Mouse (Mus musculus): ENCODE measurements around the gene Rc3h1.
A peak's percentile ranks its signal among the peaks of the same experiment; 100 is the strongest.
"Not testable (repeated sequence)": the region's sequence is repeated elsewhere in the genome, so short reads cannot be mapped to it uniquely, and the experiment has no call there.

Gene Rc3h1

DNA sequence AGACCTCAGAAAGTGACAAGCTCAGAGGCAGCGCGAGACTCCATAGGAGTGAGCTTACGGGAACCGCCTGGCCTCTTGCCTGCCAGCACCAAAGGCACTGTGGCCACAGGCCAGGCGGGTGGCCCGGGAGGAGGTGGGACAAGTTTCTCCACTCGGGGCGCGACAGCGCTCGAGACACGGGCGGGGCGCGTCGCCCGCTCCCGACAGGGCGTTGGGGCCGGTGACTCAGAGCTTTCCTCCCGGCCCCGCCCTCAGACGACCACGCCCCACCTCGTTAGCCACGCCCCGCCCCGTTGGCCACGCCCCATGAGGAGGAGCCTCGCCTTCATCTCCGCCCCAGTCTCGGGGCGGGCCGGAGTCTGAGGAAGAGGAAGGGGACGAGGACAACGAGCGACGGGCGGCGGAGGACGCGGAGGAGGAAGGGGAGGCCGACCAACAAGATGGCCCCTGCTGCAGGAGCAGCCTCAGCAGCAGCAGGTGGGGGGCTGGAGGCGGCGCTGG is at the start of gene Rc3h1:
Rc3h1 (plus strand) TSS at position 362 of the 501 bp plus-strand sequence.
- DNase-seq, result peak; percentile 96

GRCm38 (mm10) chr1:160858132-160858531 is 48.1 kb upstream of the Rc3h1 start:
- DNase-seq, result no peak

DNA sequence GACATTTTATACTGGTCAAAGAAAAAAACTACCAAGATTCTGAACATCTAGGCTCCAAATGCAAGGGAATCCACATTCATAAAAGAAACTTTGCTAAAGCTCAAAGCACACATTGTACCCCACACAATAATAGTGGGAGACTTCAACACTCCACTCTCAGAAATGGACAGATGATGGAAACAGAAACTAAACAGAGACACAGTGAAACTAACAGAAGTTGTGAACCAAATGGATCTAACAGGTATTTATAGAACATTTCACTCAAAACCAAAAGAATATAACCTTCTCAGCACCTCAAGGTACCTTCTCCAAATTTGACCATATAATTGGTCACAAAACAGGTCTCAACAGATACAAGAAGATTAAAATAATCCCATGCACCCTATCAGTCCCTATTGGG is 46.3 kb upstream of the Rc3h1 start:
- DNase-seq, result not testable (repeated sequence)

DNA sequence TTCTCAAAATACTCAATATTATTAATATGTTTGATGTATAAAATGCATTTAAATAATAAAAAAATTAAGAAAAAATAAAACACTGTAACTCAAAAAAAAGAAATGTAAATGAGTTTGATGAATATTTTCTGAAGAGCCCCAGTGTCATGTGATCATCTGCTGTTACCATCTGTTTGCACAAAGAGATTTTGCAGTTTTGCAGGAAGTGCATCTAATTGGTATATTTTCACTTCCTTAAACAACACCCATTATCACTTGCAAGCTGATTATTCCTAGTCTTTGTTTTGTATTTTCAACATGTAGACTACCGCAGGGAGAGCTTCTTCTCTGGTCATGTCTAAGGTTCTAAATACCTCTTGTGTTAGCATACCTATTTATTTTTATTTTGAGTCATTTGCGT is 45.1 kb upstream of the Rc3h1 start:
- DNase-seq, result no peak

DNA sequence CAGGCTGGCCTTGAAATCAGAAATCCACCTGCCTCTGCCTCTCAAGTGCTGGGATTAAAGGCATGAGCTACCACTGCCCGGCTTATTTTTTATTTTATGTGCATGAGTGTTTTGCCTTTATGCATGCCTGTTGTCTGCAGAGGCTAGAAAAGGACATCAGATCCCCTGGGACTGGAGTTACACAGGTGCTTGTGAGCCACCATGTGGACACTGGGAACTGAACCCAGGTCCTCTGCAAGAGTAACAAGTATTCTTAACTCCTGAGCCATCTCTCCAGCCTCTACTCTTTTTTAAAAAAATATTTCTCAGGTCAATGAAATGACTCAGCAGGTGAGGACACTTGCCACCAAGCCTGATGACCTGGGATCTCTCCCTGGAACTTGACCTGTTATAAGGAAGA is 44.6 kb upstream of the Rc3h1 start:
- no peak for DNase-seq

DNA sequence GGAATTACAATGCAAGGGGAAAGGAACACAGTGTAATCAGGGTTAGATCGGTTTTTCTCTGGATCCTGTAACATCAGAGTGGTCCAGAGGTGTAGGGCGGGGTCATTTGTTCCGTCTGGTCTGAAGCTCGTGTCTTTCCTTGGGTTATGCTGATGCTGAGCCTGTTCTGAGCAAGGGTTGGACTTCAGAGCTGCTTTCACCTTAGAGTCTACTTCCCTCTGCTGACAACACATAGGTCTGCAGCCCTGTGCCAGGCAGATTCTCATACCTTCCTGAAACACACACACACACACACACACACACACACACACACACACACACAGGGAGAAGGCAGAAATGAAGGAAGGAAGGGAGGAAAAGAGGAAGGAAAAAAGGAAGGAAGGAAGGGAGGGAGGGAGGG is 43.2 kb upstream of the Rc3h1 start:
- peak; percentile 73 for DNase-seq

- no peak for DNase-seq
These were observed 31.5 kb upstream of the Rc3h1 start for GRCm38 (mm10) chr1:160874757-160875156.

DNA sequence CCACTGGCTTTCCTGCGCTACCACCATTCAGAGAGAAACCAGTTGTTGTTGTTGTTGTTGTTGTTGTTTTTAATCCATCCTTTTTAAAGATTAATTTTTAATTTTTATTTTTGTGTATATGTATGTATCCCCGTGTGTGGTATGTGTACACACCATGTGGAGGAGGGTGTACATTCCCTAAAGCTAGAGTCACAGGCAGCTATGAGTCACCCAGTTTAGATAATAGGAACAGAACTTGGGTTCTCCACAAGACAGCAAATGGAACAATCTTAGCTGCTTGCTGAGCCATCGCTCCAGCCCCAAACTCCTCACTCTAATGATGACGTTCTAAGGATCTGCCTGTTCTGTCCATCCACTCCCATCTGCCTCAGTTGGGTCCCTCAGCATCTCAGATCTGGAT is 29.2 kb upstream of the Rc3h1 start:
- no peak for DNase-seq

DNA sequence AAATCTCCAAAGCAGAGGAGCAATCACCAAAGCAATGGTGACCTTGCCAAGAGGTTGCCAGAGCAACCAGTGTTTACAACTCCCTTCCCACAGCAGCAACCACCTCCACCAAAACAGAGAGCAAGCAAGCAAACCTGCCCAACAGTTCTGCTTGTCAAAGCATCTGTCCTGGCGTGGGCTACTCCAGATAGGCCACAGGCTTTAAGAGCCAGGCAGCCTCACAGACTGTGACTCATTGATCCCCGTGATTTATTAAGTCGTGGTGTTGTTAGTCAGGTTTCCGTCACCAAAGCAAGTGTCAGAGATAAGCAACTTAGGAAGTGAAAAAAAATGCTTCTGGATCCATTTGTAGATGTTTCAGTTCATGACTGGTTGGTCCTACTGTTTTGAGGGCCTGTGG is 27.7 kb upstream of the Rc3h1 start:
- DNase-seq, result no peak

DNA sequence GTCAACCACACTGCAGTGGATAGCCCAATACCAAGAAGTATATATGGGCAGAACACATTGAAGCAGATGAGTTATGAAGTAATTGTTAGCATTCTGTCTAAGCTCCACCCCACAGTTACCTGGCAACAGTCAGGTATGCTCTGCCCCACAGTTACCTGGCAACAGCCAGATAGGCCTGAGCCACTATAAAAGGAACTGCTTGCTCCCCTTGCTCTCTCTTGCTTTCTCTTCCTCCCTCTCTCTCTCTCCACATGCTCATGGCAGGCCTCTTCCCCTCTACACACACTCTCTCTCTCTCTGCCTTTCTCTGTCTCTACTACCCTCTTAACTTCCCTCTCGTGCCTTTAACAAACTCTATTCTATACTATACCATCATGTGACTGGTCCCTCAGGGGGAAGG is 24.8 kb upstream of the Rc3h1 start:
- DNase-seq, result not testable (repeated sequence)

DNA sequence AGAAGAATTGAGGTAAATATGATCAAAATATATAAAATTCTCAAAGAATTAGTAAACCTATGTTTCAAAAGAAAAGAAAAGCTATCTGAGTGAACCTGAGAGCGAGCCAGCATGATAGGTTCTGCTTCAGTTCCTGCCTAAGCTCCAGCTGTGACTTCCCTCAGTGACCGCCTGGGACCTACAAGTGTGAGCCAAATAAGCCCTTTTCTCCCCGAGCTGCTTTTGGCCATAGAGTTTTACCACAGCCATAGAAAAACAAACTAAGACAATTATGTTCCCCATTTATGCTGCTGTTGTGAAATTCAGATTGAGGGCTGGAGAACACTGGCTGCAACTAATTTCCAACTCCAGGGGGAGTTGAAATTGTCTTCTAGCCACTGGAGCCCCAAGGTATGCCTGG is 24.2 kb upstream of the Rc3h1 start:
- no peak for DNase-seq

GRCm38 (mm10) chr1:160884273-160884672 is 21.9 kb upstream of the Rc3h1 start:
- no peak for DNase-seq

- DNase-seq, result no peak
These were observed 21.2 kb upstream of the Rc3h1 start for GRCm38 (mm10) chr1:160884993-160885392.

DNA sequence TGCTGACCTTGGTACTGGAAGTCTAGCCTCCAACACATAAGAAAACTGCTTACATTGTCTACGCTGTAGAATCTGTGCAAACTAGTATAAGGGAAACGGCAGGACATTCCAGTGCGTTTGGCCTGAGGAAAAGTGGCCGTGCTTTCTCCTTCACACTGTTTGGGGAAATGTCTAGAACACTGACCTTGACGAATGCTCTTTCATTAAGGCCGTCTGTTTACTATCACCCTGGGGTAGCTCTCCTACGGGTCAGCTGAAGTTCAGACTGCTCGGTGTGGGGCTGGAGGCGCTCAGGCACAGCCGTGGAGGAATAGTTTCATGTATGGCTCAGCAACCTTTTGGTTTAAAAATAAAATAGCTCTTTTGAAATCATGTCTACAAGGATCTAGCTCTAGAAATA is 6.5 kb upstream of the Rc3h1 start:
- DNase-seq, result no peak

- DNase-seq, result no peak
These were observed 2.2 kb upstream of the Rc3h1 start for GRCm38 (mm10) chr1:160904047-160904446.

DNA sequence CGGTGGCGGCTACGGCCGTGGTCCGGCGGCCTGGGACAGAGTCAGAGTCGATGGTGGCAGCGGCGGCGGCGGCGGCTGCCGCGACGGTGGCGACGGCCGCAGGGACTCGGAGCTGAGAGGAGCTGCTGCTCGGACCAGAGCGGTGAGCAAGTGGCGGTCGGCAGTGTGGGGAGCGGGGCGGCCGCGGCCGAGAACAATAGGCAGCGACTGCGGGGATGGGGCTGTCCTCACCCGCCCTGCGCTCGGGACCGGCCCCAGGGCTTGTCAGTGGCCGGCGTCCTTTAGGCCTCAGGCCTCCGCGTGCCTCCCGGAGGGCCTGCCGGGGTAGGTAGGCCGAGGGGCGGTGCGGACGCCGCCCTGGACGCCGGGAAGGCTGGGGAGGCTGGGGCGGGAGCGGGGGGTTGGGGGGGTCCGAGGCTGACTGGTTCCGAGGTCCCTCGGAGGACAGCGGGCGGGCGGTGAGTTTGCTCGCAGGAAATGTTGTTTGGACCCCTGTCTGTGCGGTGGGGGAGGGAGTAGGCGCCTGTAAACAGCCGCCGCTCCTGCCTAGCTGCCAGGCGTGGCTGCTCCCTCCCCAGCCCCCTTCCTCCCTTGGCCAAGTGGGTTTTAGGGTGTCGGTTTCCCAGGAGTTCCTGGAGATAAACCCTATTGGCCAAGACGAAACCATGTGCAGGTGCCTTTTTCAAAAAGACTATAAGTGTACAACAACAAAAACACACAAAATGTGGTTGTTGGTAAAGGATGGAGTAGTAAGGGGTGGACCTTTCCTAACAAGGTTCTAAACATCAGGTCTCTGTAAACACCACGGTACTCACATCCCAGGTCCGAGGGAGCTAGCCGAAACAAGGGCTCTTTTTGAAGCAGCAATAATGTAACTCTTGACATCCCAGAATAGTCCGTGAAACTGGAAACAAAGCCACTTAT is 602 bp downstream of the Rc3h1 start:
- DNase-seq, result peak; percentile 64

DNA sequence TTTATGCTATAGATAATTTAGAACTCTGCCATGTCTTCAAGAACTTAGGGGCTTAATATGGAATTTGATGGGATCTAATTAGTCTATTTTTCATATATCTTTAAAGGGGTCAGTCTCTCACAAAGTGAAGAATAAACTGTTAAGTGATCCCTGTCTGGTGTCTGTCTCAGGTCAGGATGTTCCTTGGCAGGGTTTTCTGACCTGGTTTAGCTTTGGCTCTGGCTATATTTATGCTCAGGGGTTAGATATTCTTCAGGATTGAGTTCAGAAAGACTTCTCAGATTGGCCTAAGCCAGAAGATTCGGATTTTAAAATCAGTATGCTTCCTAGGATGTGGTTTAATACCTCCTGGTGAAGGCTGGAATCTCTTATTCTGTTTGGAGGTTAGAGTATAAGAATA is 4.0 kb downstream of the Rc3h1 start:
- no peak for DNase-seq

GRCm38 (mm10) chr1:160910812-160911211 is 4.6 kb downstream of the Rc3h1 start:
- DNase-seq, result no peak

DNA sequence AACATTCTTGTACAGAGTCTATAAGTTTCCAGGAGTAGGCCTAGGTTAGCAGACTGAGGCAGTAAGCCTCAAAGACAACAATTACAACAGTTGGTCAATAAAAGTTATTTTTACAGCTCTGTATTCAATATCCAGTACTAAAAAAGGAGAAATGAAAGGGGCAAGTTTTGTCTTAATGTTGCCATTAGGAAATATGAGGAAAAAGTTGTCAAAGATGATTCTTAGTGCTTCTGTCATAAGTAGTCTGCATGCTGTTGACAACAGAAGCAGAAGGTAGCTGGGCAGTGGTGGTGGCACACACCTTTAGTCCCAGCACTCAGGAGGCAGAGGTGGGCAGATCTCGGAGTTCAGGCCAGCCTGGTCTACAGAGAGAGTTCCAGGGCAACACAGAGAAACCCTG is 13.2 kb downstream of the Rc3h1 start:
- no peak for DNase-seq

DNA sequence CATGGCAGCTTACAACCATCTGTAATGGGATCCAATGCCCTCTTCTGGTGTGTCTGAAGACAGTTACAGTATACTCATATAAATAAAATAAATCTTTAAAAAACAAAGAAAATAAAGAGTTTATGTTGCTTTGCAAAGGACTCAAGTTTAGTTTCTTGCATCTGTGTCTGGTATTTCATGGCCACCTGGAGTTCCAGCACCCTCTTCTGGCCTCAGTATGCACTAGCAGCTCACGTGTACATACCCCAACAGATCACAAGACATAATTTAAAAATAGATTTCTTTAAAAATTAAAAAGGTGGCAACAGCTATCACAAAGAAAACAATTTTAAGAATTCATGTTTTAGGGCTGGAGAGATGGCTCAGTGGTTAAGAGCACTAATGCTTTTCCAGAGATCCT is 15.7 kb downstream of the Rc3h1 start:
- DNase-seq, result no peak

DNA sequence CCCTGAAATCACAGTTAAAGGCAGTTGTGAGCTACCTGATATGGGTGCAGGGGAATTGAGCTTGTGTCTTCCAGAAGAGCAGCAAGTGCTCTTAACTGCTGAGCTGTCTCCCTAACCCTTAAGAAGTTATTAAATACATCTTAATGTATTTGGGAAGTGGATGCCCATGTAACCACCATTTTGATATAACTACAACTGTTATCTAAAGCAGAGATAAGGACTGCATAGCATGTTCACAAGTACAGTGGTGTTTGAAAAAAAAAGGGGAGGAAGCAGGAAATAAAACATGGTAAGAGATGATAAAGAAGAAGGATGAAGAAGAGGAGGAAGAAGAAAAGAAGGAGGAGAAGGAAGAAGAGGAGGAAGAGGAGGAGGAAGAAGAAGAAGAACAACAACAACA is 25.1 kb downstream of the Rc3h1 start:
- DNase-seq, result no peak

- no peak for DNase-seq
These were observed 27.8 kb downstream of the Rc3h1 start for GRCm38 (mm10) chr1:160933896-160934482.

GRCm38 (mm10) chr1:160935551-160935950 is 29.3 kb downstream of the Rc3h1 start:
- DNase-seq, result no peak

DNA sequence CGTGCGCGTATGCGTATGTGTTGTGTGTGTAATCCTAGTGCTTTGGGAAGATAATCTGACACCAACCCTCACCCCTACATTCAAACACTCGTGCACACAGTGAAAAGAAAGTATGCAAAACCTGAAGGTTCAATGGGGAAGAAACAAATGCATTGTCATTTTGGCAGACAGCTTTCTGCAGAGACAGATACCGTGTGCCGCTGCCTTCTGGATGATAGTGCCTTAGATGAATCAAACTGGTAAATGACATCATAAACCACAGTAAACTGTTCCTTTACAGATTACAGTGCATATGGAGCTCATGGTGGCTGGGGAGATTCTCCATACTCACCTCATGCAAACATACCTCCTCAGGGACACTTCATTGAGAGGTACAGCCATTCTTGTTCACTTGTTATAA is 57.0 kb downstream of the Rc3h1 start:
- no peak for DNase-seq

Data from cerebellum, adult 9-11 months (tissue).